Mouse (Mus musculus): Measurements from ENCODE around the gene Slc39a3. TPM values are rescaled to one million over a fixed set of nuclear protein-coding genes. Genes with fewer than 3 reads are reported as not detected.
"Not testable (repeated sequence)": the region's sequence is repeated elsewhere in the genome, so short reads cannot be mapped to it uniquely, and the experiment has no call there.

The Slc39a3 gene
- polyA plus RNA-seq, 1 experiment: 21.8 TPM

GRCm38 (mm10) chr10:80991945-80992344 is 45.3 kb downstream of the Slc39a3 start:
- no peak overlapping the region for H3K4me2 ChIP-seq (ENCODE audit: low read depth)
- TF ChIP-seq MYOG (IDR thresholded peaks at IDR 0.05; ENCODE audit: control insufficient read depth in 1 of 3, insufficient read depth in 1 of 3, insufficient read length in 2 of 3, low read depth in 2 of 3) (peak in 1 of 3 experiments; percentile 63), SRF (IDR thresholded peaks at IDR 0.05; ENCODE audit: control insufficient read depth, insufficient read length, low read depth) (no peak), MYOD1 (IDR thresholded peaks at IDR 0.05; ENCODE audit: control insufficient read depth in 1 of 3, insufficient read length in 2 of 3, low read depth in 2 of 3) (peak in 2 of 3 experiments; percentile 58 to 71), MAX (IDR thresholded peaks at IDR 0.05; ENCODE audit: low read depth) (no peak), USF1 (IDR thresholded peaks at IDR 0.05; ENCODE audit: low read depth) (no peak)
- H3K4me3 ChIP-seq: no peak overlapping the region
- H3K36me3 ChIP-seq (ENCODE audit: control insufficient read depth, insufficient read depth): no peaks in the 10 kb centered on the region
- no peak overlapping the region for H3ac ChIP-seq (ENCODE audit: control insufficient read depth, insufficient read length)
- H3K79me2 ChIP-seq (ENCODE audit: control insufficient read depth, insufficient read depth): no peaks in the 10 kb centered on the region
- no peaks in the 10 kb centered on the region for H3K27me3 ChIP-seq (ENCODE audit: control insufficient read depth, insufficient read depth, insufficient read length)

- Histone ChIP-seq H3K4me2 (ENCODE audit: low read depth) (no peak overlapping the region), H3K36me3 (ENCODE audit: control insufficient read depth, insufficient read depth) (no peaks in the 10 kb centered on the region), H3K4me3 (no peak overlapping the region), H3ac (ENCODE audit: control insufficient read depth, insufficient read length) (no peak overlapping the region), H3K27me3 (ENCODE audit: control insufficient read depth, insufficient read depth, insufficient read length) (no peaks in the 10 kb centered on the region), H3K79me2 (ENCODE audit: control insufficient read depth, insufficient read depth) (no peaks in the 10 kb centered on the region)
- TF ChIP-seq E2F4 (IDR thresholded peaks at IDR 0.05; ENCODE audit: insufficient read depth) (no peak), TCF3 (IDR thresholded peaks at IDR 0.05; ENCODE audit: insufficient read length, low read depth) (no peak), MAX (IDR thresholded peaks at IDR 0.05; ENCODE audit: low read depth) (no peak), MYOD1 (IDR thresholded peaks at IDR 0.05; ENCODE audit: control insufficient read depth in 1 of 3, insufficient read length in 2 of 3, low read depth in 2 of 3) (no peak), USF1 (IDR thresholded peaks at IDR 0.05; ENCODE audit: low read depth) (no peak), MYOG (IDR thresholded peaks at IDR 0.05; ENCODE audit: control insufficient read depth in 1 of 3, insufficient read depth in 1 of 3, insufficient read length in 2 of 3, low read depth in 2 of 3) (no peak), SRF (IDR thresholded peaks at IDR 0.05; ENCODE audit: control insufficient read depth, insufficient read length, low read depth) (no peak), CEBPB (IDR thresholded peaks at IDR 0.05; ENCODE audit: insufficient read depth, poor library complexity, severe bottlenecking) (no peak), POLR2A (IDR thresholded peaks at IDR 0.05; ENCODE audit: insufficient read length, low read depth) (no peak)
Measured at GRCm38 (mm10) chr10:80991007-80991406, 46.2 kb downstream of the Slc39a3 start.

GRCm38 (mm10) chr10:80990406-80990805 is 46.8 kb downstream of the Slc39a3 start:
- H3K36me3 ChIP-seq (ENCODE audit: control insufficient read depth, insufficient read depth): no peaks in the 10 kb centered on the region

GRCm38 (mm10) chr10:80989854-80990253 is 47.4 kb downstream of the Slc39a3 start:
- not testable (repeated sequence) for H3K36me3 ChIP-seq (ENCODE audit: control insufficient read depth, insufficient read depth); H3K27me3 ChIP-seq (ENCODE audit: control insufficient read depth, insufficient read depth, insufficient read length); H3K4me2 ChIP-seq (ENCODE audit: low read depth); H3K79me2 ChIP-seq (ENCODE audit: control insufficient read depth, insufficient read depth); H3ac ChIP-seq (ENCODE audit: control insufficient read depth, insufficient read length); H3K4me3 ChIP-seq

More at GRCm38 (mm10) chr10:80990406-80990805, 46.8 kb downstream of the Slc39a3 start:
- Histone ChIP-seq H3ac (ENCODE audit: control insufficient read depth, insufficient read length) (no peak overlapping the region), H3K4me2 (ENCODE audit: low read depth) (no peak overlapping the region), H3K79me2 (ENCODE audit: control insufficient read depth, insufficient read depth) (no peaks in the 10 kb centered on the region), H3K27me3 (ENCODE audit: control insufficient read depth, insufficient read depth, insufficient read length) (no peaks in the 10 kb centered on the region), H3K4me3 (no peak overlapping the region)
- TF ChIP-seq SRF (IDR thresholded peaks at IDR 0.05; ENCODE audit: control insufficient read depth, insufficient read length, low read depth) (no peak), POLR2A (IDR thresholded peaks at IDR 0.05; ENCODE audit: insufficient read length, low read depth) (no peak), E2F4 (IDR thresholded peaks at IDR 0.05; ENCODE audit: insufficient read depth) (no peak), POLR2AphosphoS2 (IDR thresholded peaks at IDR 0.05; ENCODE audit: insufficient read length, low read depth) (no peak), CEBPB (IDR thresholded peaks at IDR 0.05; ENCODE audit: insufficient read depth, poor library complexity, severe bottlenecking) (no peak), TCF3 (IDR thresholded peaks at IDR 0.05; ENCODE audit: insufficient read length, low read depth) (no peak), MAX (IDR thresholded peaks at IDR 0.05; ENCODE audit: low read depth) (no peak), USF1 (IDR thresholded peaks at IDR 0.05; ENCODE audit: low read depth) (no peak), MYOG (IDR thresholded peaks at IDR 0.05; ENCODE audit: control insufficient read depth in 1 of 3, insufficient read depth in 1 of 3, insufficient read length in 2 of 3, low read depth in 2 of 3) (peak in 1 of 3 experiments; percentile 38), TCF12 (IDR thresholded peaks at IDR 0.05; ENCODE audit: insufficient read depth, poor library complexity, severe bottlenecking) (no peak), REST (IDR thresholded peaks at IDR 0.05; ENCODE audit: insufficient read depth, insufficient read length) (no peak), MYOD1 (IDR thresholded peaks at IDR 0.05; ENCODE audit: control insufficient read depth in 1 of 3, insufficient read length in 2 of 3, low read depth in 2 of 3) (peak in 1 of 3 experiments; percentile 43)

- Histone ChIP-seq H3K27me3 (ENCODE audit: control insufficient read depth, insufficient read depth, insufficient read length) (no peaks in the 10 kb centered on the region), H3K4me2 (ENCODE audit: low read depth) (no peak overlapping the region), H3K36me3 (ENCODE audit: control insufficient read depth, insufficient read depth) (no peaks in the 10 kb centered on the region), H3K4me3 (no peak overlapping the region), H3K79me2 (ENCODE audit: control insufficient read depth, insufficient read depth) (no peaks in the 10 kb centered on the region), H3ac (ENCODE audit: control insufficient read depth, insufficient read length) (no peak overlapping the region)
- TF ChIP-seq TCF3 (IDR thresholded peaks at IDR 0.05; ENCODE audit: insufficient read length, low read depth): no peak
- no peak for TF ChIP-seq MYOG (IDR thresholded peaks at IDR 0.05; ENCODE audit: control insufficient read depth in 1 of 3, insufficient read depth in 1 of 3, insufficient read length in 2 of 3, low read depth in 2 of 3)
- TF ChIP-seq MYOD1 (IDR thresholded peaks at IDR 0.05; ENCODE audit: control insufficient read depth in 1 of 3, insufficient read length in 2 of 3, low read depth in 2 of 3): no peak
- no peak for TF ChIP-seq E2F4 (IDR thresholded peaks at IDR 0.05; ENCODE audit: insufficient read depth)
- TF ChIP-seq POLR2A (IDR thresholded peaks at IDR 0.05; ENCODE audit: insufficient read length, low read depth): no peak
- TF ChIP-seq REST (IDR thresholded peaks at IDR 0.05; ENCODE audit: insufficient read depth, insufficient read length): no peak
- no peak for TF ChIP-seq SRF (IDR thresholded peaks at IDR 0.05; ENCODE audit: control insufficient read depth, insufficient read length, low read depth)
- TF ChIP-seq POLR2AphosphoS2 (IDR thresholded peaks at IDR 0.05; ENCODE audit: insufficient read length, low read depth): no peak
- TF ChIP-seq USF1 (IDR thresholded peaks at IDR 0.05; ENCODE audit: low read depth): no peak
- TF ChIP-seq MAX (IDR thresholded peaks at IDR 0.05; ENCODE audit: low read depth): no peak
- no peak for TF ChIP-seq TCF12 (IDR thresholded peaks at IDR 0.05; ENCODE audit: insufficient read depth, poor library complexity, severe bottlenecking)
- no peak for TF ChIP-seq CEBPB (IDR thresholded peaks at IDR 0.05; ENCODE audit: insufficient read depth, poor library complexity, severe bottlenecking)
Measured at GRCm38 (mm10) chr10:80989446-80989845, 47.8 kb downstream of the Slc39a3 start.

Measured in myocyte (in vitro differentiated cells).